Mouse (Mus musculus) heart, postnatal 36 days (tissue): Measurements from ENCODE around the gene Olig2. TPM values are rescaled to one million over a fixed set of nuclear protein-coding genes. Genes with fewer than 3 reads are reported as not detected.
"Not testable (repeated sequence)": the region's sequence is repeated elsewhere in the genome, so short reads cannot be mapped to it uniquely, and the experiment has no call there.

Source experiments
- DNase-seq, 2 experiments: peaks; one replicate each; pipeline ENCODE4 v3.0.0; 2021 to 2022
- intact Hi-C: fragments of 180-260 bp; cut with DNase I; formaldehyde crosslinking; loops from one replicate; pipeline ENCODE4 v1.15.1; 2025
- total RNA-seq, 2 experiments: library from RNA; stranded (reverse); gene quantifications; 2 replicates each; pipeline ENCODE4 v1.2.3; 2021

The Olig2 gene
- total RNA-seq, 2 experiments from 2014 or later: not detected

GRCm38 (mm10) chr16:91226038-91226882 lies 1.0 kb downstream of the Olig2 start:
- intact Hi-C loops: no loop called here
- no peak for DNase-seq

- intact Hi-C loops: no loop called here
- no peak for DNase-seq
Measured at GRCm38 (mm10) chr16:91226883-91227759, 1.9 kb downstream of the Olig2 start.

GRCm38 (mm10) chr16:91227760-91228043 lies 2.4 kb downstream of the Olig2 start:
- intact Hi-C loops: no loop called here
- no peak for DNase-seq

- intact Hi-C loops: no loop called here
- no peak for DNase-seq
Measured at GRCm38 (mm10) chr16:91228238-91229071, 3.2 kb downstream of the Olig2 start.

- no peak for DNase-seq
- intact Hi-C loops: no loop called here
Measured at GRCm38 (mm10) chr16:91229072-91229348, 3.8 kb downstream of the Olig2 start.

DNA sequence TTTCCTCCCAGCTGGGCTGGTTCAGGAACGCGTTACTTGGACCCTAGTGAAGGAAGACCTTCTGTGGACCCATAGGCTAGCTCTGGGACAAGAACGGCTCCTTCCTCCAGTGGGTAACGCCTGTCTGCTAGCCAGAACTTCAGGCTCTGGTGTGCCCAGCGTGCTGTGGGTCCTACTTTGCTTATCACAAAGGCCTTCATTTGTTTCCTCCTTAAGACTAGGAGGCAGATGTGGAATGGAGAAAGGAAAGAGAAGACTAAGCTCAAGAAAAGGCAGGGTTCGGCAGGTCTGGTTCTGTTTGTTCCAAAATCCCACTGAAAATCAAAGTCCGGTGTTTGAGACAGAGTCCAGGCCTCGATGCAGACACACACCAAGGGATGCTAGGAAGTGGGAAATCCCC lies 4.4 kb downstream of the Olig2 start:
- no peak for DNase-seq
- intact Hi-C loops: no loop called here

DNA sequence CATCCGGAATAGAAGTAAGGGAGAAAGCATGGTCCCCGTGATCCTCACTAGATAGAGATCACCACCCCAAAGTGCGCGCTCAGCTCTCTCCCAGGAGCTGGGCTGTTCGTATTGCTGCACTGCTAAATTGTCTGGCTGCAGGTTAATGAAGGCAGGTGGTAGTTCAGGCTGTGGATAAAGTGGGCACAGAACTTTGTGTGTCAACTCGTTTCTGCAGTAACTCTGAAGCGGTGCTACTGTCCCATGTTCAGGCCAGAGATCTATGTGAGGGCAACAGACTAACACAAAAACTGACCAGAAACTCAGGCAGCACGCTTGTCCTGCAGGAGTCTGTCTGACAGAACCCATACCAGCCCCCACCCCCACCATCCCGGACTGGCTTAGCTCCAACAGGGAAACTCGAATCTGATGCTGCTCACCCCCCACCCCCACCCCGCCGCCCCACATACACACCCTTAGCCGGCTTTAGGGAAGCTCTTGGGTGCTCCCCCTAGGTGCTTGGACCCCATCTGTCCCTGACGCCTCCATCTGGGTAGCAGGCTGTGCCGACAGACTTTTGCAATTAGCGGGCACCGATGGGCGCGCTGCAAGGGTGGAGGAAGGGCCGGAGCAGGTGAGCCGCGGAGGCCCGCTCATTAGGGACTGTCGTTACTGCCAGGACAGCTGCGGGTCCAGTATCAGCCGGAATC lies 6.7 kb downstream of the Olig2 start:
- no peak for DNase-seq
- intact Hi-C loops: no loop called here

DNA sequence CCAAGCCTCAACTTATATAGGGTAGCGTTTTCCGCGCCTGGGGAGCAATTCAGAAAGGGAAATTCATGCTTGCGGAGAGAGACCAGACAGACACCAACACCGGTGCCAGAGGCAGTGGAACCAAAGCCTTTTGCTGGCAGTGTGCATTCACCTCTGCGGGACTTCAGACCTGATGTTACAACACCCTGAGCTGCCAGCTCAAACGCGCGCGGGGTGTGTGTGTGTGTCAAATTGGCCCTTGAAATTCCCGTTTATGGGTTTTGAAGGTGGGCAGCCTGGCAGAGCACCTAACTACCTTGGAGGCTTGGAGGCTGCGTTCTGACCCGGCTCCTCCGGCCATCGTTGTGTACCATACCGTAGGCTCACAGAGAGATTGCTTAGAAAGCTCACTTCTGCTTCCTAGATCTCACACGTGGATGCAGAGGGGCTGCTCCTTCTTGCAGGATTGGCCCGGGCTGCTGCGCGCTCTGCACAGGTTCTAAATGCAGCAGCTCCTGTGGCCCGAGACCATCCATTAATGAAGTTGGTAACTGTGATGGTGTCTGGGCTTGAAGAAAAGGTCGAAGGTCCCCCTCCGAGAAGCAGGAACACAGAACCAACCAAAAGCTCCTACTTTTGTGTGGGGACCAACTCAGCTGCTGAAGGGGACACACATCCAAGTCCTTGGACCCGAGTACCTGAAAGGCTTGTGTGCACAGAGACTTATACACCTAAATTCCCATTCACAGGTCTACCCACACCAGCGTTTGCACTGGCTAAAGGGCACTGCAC lies 7.4 kb downstream of the Olig2 start:
- intact Hi-C loops: no loop called here
- DNase-seq: no peak

DNA sequence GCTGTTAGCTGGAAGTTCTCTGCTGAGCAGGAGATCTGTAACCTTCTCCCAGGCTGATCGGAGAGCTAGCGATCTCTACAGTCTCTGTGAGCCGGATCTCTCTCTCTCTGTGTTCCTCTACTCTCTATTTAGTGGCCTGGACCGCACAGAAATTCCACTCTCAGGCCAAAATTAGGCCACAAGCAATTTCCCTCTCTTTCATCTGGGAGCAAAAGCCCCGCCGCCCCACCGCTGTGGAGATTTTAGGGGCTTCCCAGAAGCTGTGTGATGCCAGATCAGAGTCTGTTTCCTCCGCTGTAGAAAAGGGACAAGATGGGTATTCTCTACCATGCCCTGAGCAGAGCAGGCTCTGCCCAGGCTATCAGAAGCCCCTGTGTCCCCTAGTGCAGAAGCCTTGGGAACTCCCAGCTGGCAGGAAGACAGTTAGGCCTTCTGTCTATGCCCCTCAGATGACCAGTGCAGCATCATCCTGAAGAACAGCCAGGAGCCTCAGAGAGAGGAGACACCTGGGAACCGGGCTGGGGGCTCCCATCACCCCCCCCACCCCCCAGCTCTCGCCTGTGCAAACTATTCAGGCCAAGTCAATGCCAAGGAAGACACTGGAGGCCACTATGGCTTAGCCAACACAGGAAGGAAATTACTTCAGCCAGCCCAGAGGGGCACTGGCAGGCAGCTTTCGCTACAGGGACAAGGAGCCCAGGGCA lies 8.1 kb downstream of the Olig2 start:
- intact Hi-C loops: no loop called here
- DNase-seq: no peak

DNA sequence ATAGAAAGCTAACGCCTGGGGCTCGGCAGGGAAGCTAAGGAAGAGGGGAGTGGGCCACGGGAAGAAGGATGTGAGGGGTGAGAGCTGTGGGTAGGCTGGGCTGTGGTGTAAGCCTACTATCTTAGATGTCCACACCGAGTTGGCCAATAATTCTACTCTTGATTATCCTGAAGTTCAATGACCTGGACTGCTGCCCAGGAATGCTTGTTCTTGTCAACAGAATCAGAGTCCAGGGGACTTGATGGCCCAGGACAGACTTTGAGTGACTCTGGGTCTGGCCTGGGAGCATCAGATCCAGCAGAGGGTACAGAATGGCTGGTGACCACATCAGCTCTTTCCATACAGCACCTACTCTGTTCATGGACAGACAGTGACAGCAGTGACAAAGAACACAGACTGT lies 13.8 kb downstream of the Olig2 start:
- DNase-seq: no peak
- intact Hi-C loops: no loop called here

DNA sequence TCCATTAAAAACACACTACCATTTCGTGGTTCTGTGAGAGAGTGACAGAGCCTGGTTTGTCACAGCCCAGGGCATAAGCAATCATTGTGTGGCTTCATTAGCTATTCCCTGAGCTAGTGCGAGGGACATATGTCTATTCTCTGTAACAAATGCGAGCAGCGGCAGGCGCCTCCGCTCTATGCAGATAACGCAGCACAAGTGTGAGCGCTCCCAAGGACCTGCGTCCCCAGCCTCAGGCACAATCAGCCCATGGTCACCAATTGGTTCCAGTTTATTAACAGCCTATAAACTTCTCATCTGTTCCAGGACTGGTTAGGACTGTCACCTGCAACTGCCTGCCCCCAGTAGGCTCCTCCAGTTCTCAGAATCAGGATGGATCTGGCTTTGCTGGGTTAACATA lies 21.0 kb downstream of the Olig2 start:
- no peak for DNase-seq
- intact Hi-C loops: no loop called here

GRCm38 (mm10) chr16:91255419-91256164 lies 30.3 kb downstream of the Olig2 start:
- DNase-seq, intact Hi-C loops: not testable (repeated sequence)

DNA sequence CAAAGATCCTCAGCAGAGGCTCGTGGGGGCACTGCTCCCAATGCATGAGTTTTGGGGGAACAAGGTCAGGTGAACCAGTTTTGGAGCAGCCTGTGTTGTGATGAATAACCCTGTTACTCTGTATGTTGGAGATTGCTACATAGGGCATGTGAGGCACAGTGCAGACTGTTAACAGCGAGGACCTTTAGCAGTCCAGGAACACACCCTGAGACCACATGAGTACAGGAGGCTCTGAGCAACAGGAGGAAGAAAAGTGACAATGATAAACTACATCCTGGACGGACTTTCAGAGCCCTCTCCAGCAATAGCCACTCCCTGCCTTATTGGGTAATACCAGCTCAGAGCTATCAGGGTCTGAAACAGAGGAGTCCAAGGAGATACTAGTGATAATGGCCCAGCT lies 33.7 kb downstream of the Olig2 start:
- DNase-seq: no peak
- intact Hi-C loops: no loop called here

- intact Hi-C loops: no loop called here
- DNase-seq: no peak
Measured at GRCm38 (mm10) chr16:91260861-91261260, 35.6 kb downstream of the Olig2 start.

- no peak for DNase-seq
- intact Hi-C loops: no loop called here
Measured at GRCm38 (mm10) chr16:91262467-91263220, 37.4 kb downstream of the Olig2 start.

GRCm38 (mm10) chr16:91265972-91266371 lies 40.7 kb downstream of the Olig2 start:
- intact Hi-C loops: no loop called here
- no peak for DNase-seq

DNA sequence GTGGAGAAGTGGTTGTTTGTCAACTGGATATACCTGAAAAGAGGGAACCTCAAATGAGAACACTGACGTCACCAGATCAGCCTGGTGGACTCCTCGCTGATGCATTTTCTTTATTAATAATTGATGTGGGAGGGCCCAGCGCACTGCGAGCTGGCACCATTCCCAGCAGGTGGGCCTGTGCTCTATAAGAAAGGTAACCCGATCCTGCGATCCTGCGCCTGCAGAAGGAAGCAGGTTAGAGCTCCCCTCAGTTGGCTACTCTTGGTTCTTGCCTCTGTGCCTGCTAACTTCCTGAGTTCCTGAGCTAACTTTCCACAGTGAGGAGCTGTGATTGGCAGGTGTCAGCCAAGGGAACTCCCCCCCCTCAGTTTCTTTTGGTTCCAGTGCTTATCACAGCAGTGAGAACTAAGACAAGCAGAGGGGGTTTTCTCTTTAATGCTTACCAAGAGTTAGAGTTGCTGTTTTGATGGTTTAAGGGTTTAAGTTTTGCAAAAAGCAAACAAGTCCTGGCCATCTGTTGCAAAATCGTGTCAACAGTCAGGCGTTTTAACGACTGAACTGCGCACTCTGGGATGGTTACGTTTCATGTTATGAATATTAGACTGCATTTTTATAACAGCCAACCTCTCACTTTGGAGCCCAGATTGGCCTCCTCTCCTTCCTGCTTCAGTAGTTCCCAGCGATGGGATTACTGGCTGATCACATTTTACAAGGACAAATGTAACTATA lies 43.6 kb downstream of the Olig2 start:
- intact Hi-C loops: no loop called here
- DNase-seq: no peak
